ENCODE assay signal across 13 mouse cellular contexts in the genomic region with DNA sequence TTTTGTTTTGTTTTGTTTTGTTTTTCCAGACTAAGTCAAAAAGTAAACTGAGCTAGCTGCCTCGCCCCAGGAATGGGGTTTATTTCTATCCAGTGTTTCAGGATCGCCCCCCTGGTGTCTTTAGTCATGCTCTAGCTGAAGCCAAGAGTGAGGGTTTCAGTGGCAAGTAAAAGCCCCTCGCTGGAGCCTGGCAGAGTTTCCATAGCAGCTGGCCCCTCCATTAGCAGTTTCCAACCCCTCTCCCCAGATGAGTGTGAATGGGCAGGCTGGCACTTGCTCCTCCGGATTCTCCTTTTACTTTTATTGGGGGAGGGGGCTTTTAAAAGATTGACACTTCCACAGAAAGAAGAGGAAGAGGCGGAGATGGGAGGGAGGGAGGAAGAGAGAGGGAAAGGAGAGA.
DNase-seq lines count a peak whose midpoint lies in the region; ATAC-seq lines count a peak whose summit lies in the region.
"Had no signal": no experiment of that assay in that cellular context is flagged by ENCODE, and none has a peak within 500 bp of the region (broad histone marks: within the 10 kb centered on the region; RNA-seq: fewer than 3 reads in every experiment).

No protein-coding gene starts in this region.

- H3K27me3 ChIP-seq in heart, embryonic 11.5 days (ENCODE audit: control insufficient read depth, insufficient read depth, low read length), result no peaks in the 10 kb centered on the region
- H3K27me3 ChIP-seq in hindbrain, embryonic 13.5 days, result no peaks in the 10 kb centered on the region
- H3K27me3 ChIP-seq: heart, embryonic 13.5 days had no signal

- no peak for ATAC-seq in heart, embryonic 11.5 days (replicated peaks; ENCODE audit: insufficient number of reproducible peaks, low FRiP score, low TSS enrichment)
- no peak for ATAC-seq in hindbrain, embryonic 13.5 days (ENCODE audit: low FRiP score)

- no peak overlapping the region for H3K4me2 ChIP-seq in heart, embryonic 11.5 days
- H3K4me2 ChIP-seq in hindbrain, embryonic 13.5 days, result no peak overlapping the region
- H3K4me2 ChIP-seq: heart, embryonic 13.5 days had no signal

- DNase-seq in heart, adult 11 months, result peak; percentile 84
- peak; percentile 11 for DNase-seq in retina, embryonic 14.5 days (ENCODE audit: low spot score)
- no peak for DNase-seq in retina, postnatal 1 day
- no peak for DNase-seq in testis, postnatal 14 days (ENCODE audit: low spot score)
- no peak for DNase-seq in kidney, postnatal 14 days
- no peak for DNase-seq in heart, postnatal 25 days (ENCODE audit: low spot score)
- DNase-seq: adrenal gland, postnatal 14 days; gastrocnemius, postnatal 10 days; thymus, postnatal 14 days had no signal

- H3K27ac ChIP-seq in heart, embryonic 11.5 days (ENCODE audit: low read depth, low read length), result no peak overlapping the region
- H3K27ac ChIP-seq in hindbrain, embryonic 13.5 days, result peak overlapping the region; percentile 58; the same call in 1 of the 2 replicates
- H3K27ac ChIP-seq: heart, embryonic 13.5 days had no signal

- no peak overlapping the region for H3K9ac ChIP-seq in heart, embryonic 11.5 days (ENCODE audit: low read depth, low read length)
- no peak overlapping the region for H3K9ac ChIP-seq in hindbrain, embryonic 13.5 days
- H3K9ac ChIP-seq: heart, embryonic 13.5 days had no signal

- intact Hi-C loops in heart, postnatal 25 days (cut with DNase I), result loop anchor here (10.0 kb wide), 1 partner anchor 805 kb away; no protein-coding TSS in a partner anchor

- H3K4me3 ChIP-seq in heart, embryonic 11.5 days (ENCODE audit: low read depth, low read length), result no peak overlapping the region
- no peak overlapping the region for H3K4me3 ChIP-seq in hindbrain, embryonic 13.5 days
- H3K4me3 ChIP-seq: erythroblast, embryonic 14.5 days; heart, embryonic 13.5 days had no signal

- no peaks in the 10 kb centered on the region for H3K36me3 ChIP-seq in heart, embryonic 11.5 days (ENCODE audit: control insufficient read depth, insufficient read depth, low read length)
- no peaks in the 10 kb centered on the region for H3K36me3 ChIP-seq in hindbrain, embryonic 13.5 days
- H3K36me3 ChIP-seq: heart, embryonic 13.5 days had no signal

- peaks cover 4% of the 10 kb centered on the region; the same call in 1 of the 2 replicates for H3K9me3 ChIP-seq in heart, embryonic 11.5 days (replicated peaks; ENCODE audit: control insufficient read depth, low read length)
- 0 out of 2 replicates have a peak, but pooled peaks cover 5% of the 10 kb centered on the region for H3K9me3 ChIP-seq in hindbrain, embryonic 13.5 days

- WGBS in heart, embryonic 11.5 days (ENCODE audit: insufficient replicate concordance), result 31% methylated on average over 5 of the region's 5 CpGs
- 23% methylated on average over 5 of the region's 5 CpGs for WGBS in hindbrain, embryonic 13.5 days

- 0 out of 2 replicates have a peak, but pooled peaks cover 2% of the 10 kb centered on the region for H3K4me1 ChIP-seq in heart, embryonic 11.5 days (ENCODE audit: control insufficient read depth, insufficient read depth, low read length)
- H3K4me1 ChIP-seq in hindbrain, embryonic 13.5 days (replicated peaks), result peaks cover 55% of the 10 kb centered on the region

Comparison
In these comparisons a context has a peak if more than half of its experiments do, and no peak if none do; other contexts are left out.
1. DNase-seq: peak in heart, adult 11 months (single experiment) and retina, embryonic 14.5 days (single experiment); none in retina, postnatal 1 day (single experiment), testis, postnatal 14 days (single experiment), kidney, postnatal 14 days (single experiment) and heart, postnatal 25 days (single experiment).